13 mouse cellular contexts compared by ENCODE assay signal in genomic region chr2:145299914-145300699, GRCm38 (mm10).
DNase-seq lines count a peak whose midpoint lies in the region; ATAC-seq lines count a peak whose summit lies in the region.
"Had no signal": no experiment of that assay in that cellular context is flagged by ENCODE, and none has a peak within 500 bp of the region (broad histone marks: within the 10 kb centered on the region; RNA-seq: fewer than 3 reads in every experiment).

No protein-coding gene starts in this region.

- H3K27ac ChIP-seq in liver, embryonic 11.5 days (ENCODE audit: low read depth, low read length): no peak overlapping the region
- H3K27ac ChIP-seq in liver, embryonic 12.5 days: no peak overlapping the region
- H3K27ac ChIP-seq in hindbrain, embryonic 12.5 days: no peak overlapping the region
- H3K27ac ChIP-seq: kidney, embryonic 15.5 days; left cerebral cortex, adult 2 months; limb, embryonic 13.5 days had no signal

- no peak overlapping the region for H3K4me3 ChIP-seq in liver, embryonic 11.5 days (ENCODE audit: low read depth, low read length)
- no peak overlapping the region for H3K4me3 ChIP-seq in liver, embryonic 12.5 days
- no peak overlapping the region for H3K4me3 ChIP-seq in hindbrain, embryonic 12.5 days
- H3K4me3 ChIP-seq: kidney, embryonic 15.5 days; left cerebral cortex, adult 2 months; limb, embryonic 13.5 days had no signal

- no peaks in the 10 kb centered on the region; the same call in 1 of the 2 replicates for H3K4me1 ChIP-seq in liver, embryonic 11.5 days (replicated peaks; ENCODE audit: control insufficient read depth, insufficient read depth, low read length)
- H3K4me1 ChIP-seq in liver, embryonic 12.5 days: peaks cover 10% of the 10 kb centered on the region; the same call in 1 of the 2 replicates
- H3K4me1 ChIP-seq in hindbrain, embryonic 12.5 days: 0 out of 2 replicates have a peak, but pooled peaks cover 2% of the 10 kb centered on the region
- H3K4me1 ChIP-seq: kidney, embryonic 15.5 days had no signal

- no peak for DNase-seq in liver, embryonic 11.5 days (ENCODE audit: low spot score)
- DNase-seq in liver: no peak
- peak; percentile 14 for DNase-seq in c-Kit-positive CD71-positive TER-119-positive erythroid progenitor cells, embryonic 14.5 days (ENCODE audit: low spot score)
- DNase-seq in adrenal gland, adult 2 months: no peak
- DNase-seq in frontal cortex, postnatal 25 days (ENCODE audit: low spot score in 2 of 2): no peak
- DNase-seq: lung, postnatal 14 days; midbrain, embryonic 14.5 days; right cerebral cortex, postnatal 25 days had no signal

- 67% methylated on average over 5 of the region's 5 CpGs for WGBS in liver, embryonic 11.5 days
- 47% methylated on average over 5 of the region's 5 CpGs for WGBS in liver, embryonic 12.5 days (ENCODE audit: insufficient replicate concordance)
- 83% methylated on average over 5 of the region's 5 CpGs for WGBS in hindbrain, embryonic 12.5 days

- H3K9me3 ChIP-seq in liver, embryonic 11.5 days (ENCODE audit: control insufficient read depth, low read length): no peaks in the 10 kb centered on the region
- no peaks in the 10 kb centered on the region for H3K9me3 ChIP-seq in liver, embryonic 12.5 days (replicated peaks)
- H3K9me3 ChIP-seq in hindbrain, embryonic 12.5 days (replicated peaks): no peaks in the 10 kb centered on the region
- H3K9me3 ChIP-seq: kidney, embryonic 15.5 days; limb, embryonic 13.5 days had no signal

- ATAC-seq in liver, embryonic 11.5 days (replicated peaks; ENCODE audit: low FRiP score): peak; percentile 84
- peak; percentile 83 for ATAC-seq in liver, embryonic 12.5 days
- no peak for ATAC-seq in hindbrain, embryonic 12.5 days (ENCODE audit: low FRiP score)

- no peaks in the 10 kb centered on the region for H3K36me3 ChIP-seq in liver, embryonic 11.5 days (ENCODE audit: control insufficient read depth, insufficient read depth, low read length)
- no peaks in the 10 kb centered on the region for H3K36me3 ChIP-seq in liver, embryonic 12.5 days
- no peaks in the 10 kb centered on the region for H3K36me3 ChIP-seq in hindbrain, embryonic 12.5 days
- H3K36me3 ChIP-seq: kidney, embryonic 15.5 days; limb, embryonic 13.5 days had no signal

- H3K27me3 ChIP-seq in liver, embryonic 11.5 days (replicated peaks; ENCODE audit: control insufficient read depth, insufficient read depth, low read length): no peaks in the 10 kb centered on the region
- H3K27me3 ChIP-seq in liver, embryonic 12.5 days (replicated peaks): no peaks in the 10 kb centered on the region
- no peaks in the 10 kb centered on the region for H3K27me3 ChIP-seq in hindbrain, embryonic 12.5 days
- H3K27me3 ChIP-seq: kidney, embryonic 15.5 days had no signal

- H3K4me2 ChIP-seq in liver, embryonic 11.5 days: no peak overlapping the region
- 0 out of 2 replicates have a peak overlapping the region, but pooled peaks have one; percentile 6 for H3K4me2 ChIP-seq in liver, embryonic 12.5 days
- H3K4me2 ChIP-seq in hindbrain, embryonic 12.5 days (replicated peaks): no peak overlapping the region
- H3K4me2 ChIP-seq: kidney, embryonic 15.5 days; limb, embryonic 13.5 days had no signal

- no peak overlapping the region for H3K9ac ChIP-seq in liver, embryonic 11.5 days (ENCODE audit: low read depth, low read length)
- H3K9ac ChIP-seq in liver, embryonic 12.5 days: no peak overlapping the region
- no peak overlapping the region for H3K9ac ChIP-seq in hindbrain, embryonic 12.5 days
- H3K9ac ChIP-seq: kidney, embryonic 15.5 days; limb, embryonic 13.5 days had no signal
